Mouse (Mus musculus) ovary, adult 18-20 months (tissue): ENCODE measurements at regions not wholly inside any gene's neighbourhood (a gene's known extent, or its start where the extent isn't known, plus 50 kb on each side); places are given as distances from the start of the nearest gene placed in this dataset.

ENCODE experiments used
- DNase-seq: peaks from one replicate; pipeline ENCODE4 v3.0.0; 2022; ENCODE audit warnings: low spot score, mixed read lengths

DNA sequence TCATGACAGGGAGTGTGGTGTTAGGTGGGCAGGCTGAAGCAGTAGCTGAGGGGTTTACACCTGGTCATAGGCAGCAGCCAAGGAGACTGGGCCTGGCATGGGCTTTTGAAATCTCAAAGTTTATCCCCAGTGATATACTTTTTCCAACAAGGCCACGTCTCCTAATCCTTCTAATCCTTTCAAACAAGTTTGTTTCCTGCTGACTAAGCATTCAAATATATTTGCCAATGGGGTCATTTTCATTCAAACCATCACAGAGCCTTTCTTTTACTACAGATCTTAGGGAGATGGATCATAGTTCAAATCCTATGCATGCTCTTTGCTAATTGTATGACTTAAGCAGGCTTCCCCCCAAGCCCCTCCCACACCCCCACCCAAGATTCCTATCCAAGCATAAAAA lies 93.0 kb upstream of the Eef1e1 start:
- DNase-seq, result no peak

GRCm38 (mm10) chr13:38740066-38740465 lies 81.2 kb upstream of the Eef1e1 start:
- no peak for DNase-seq

DNA sequence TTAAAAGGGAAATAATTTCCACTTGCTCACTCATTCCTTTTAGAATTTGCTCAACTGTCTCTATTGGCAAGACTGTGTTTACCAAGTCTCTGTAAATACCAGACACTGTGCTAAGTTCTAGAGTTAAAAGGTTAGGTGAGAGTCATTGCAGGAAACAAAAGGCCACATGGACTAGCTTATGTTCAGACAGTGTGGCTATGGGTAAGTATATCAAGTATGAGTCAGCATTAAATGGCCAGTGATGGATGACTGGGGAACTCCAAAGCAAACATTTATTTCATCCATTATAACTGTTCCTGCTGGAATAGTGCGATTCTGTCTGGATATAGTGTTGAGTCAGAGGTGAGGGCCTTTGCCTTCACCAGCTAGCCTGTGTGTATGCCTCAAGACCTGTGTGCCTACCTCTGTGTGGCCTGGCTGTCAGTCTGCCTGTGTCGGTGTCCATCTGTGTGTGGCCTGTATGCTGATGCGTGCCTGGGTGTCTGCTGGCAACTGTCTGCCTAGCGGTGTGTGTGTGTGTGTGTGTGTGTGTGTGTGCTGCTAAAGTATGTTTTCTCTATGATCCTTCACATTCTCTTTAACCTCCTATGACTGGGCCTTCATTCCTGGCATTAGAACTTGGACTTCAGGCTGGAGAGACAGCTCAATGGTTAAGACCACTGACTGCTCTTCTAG lies 77.6 kb upstream of the Eef1e1 start:
- no peak for DNase-seq

DNA sequence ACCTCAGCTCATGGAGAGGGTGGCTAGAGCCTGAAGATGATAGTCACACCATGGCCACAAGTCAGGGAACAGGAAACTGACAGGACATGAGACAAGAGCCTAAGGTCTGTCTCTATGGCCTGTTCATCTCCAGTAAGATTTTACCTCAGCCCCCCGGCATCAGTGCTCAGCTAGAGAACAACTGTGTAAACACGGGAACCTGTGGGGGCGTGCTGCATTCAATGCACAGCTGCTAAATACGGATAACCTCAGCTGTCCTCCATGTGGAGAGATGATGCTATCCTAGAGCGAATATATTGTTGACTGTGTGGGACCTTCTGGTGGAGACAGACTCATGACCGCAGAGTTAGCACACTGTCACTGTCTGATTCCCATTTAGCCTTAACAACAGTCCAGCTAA lies 76.4 kb upstream of the Eef1e1 start:
- no peak for DNase-seq

GRCm38 (mm10) chr13:38733246-38733645 lies 74.4 kb upstream of the Eef1e1 start:
- DNase-seq, result no peak

DNA sequence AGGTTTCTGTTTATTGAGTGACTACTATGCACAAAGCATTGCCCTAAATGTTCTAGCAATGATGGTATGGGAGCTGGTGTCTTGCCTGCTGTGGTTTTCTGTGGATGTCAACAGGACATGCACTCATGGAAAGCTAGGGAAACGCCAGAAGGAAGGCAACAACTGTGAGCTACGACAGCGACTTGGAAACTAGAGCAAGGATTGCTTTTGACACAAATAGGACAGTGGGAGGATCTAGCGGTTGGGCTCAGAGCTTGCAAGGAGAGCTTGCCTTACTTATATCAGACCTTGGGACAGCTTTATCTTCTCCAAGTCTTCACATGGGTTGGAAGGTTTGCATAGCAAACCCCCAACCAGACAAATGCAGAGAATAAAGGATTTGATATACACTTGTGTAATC lies 66.6 kb upstream of the Eef1e1 start:
- DNase-seq, result no peak

GRCm38 (mm10) chr13:38721166-38721565 lies 62.3 kb upstream of the Eef1e1 start:
- DNase-seq, result no peak

- no peak for DNase-seq
These were observed 56.0 kb upstream of the Eef1e1 start for GRCm38 (mm10) chr13:38714838-38715237.
